Mouse (Mus musculus): Measurements from ENCODE around the gene Morc2a.
A peak's percentile ranks its signal among the peaks of the same experiment; 100 is the strongest.

Gene Morc2a

DNA sequence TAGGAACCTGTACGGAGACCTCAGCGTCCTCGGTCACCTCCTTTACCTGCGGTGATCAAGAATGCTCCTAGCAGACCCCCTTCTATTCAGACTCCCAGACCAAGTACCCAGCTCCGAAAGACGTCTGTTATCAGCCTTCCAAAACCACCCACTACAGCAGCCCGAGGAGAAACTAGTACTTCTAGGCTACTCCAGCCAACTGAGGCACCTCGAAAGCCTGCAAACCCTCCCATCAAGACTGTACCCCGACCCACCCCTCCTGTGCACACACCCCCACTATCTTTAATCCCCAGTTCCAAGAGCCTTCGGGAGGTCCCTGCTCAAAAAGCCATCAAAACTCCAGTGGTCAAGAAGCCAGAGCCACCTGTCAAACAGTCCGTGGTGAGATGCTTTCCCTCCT is 34.7 kb downstream of the Morc2a start:
- no peak for DNase-seq (ENCODE audit: extremely low spot score, low read depth, low spot score)

- no peak for DNase-seq (ENCODE audit: extremely low spot score, low read depth, low spot score)
Observed at GRCm38 (mm10) chr11:3684232-3684631, 35.2 kb downstream of the Morc2a start.

DNA sequence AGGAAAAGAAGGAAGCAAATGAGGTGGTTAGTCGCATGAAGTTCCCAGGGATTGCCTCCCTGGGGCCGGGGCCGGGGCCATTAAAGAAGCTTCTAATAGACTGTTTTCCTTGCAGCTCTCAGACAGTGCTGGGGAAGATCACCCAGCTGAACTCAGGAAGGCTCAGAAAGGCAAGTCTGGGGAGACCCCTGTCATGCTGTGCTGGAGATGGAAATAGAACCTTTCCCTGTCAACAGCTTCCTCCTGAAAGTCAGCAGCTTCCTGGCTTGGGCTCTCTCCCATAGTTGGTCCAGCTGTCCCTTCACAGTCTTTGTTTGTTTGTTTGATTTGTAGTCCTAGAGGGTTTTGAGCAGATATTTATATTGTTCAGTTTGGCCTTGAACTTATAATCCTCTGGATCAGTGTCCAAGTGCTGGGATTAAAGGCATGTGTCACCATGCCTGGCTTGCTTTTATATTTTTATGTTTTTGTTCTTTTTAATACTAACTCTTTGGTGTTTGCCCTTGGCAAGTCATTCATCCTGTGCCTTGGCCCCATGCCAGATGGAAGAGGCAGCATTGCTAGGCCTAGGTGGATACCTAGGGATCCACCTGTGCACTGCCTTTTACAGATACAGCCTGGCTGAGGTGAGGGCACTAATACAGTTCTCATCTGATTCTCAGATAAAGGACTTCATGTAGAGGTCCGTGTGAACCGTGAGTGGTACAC is 35.9 kb downstream of the Morc2a start:
- no peak for DNase-seq (ENCODE audit: extremely low spot score, low read depth, low spot score)

GRCm38 (mm10) chr11:3685431-3685830 is 36.4 kb downstream of the Morc2a start:
- DNase-seq (ENCODE audit: extremely low spot score, low read depth, low spot score) = no peak

- no peak for DNase-seq (ENCODE audit: extremely low spot score, low read depth, low spot score)
Observed at GRCm38 (mm10) chr11:3686318-3686717, 37.3 kb downstream of the Morc2a start.

GRCm38 (mm10) chr11:3686885-3687284 is 37.9 kb downstream of the Morc2a start:
- DNase-seq (ENCODE audit: extremely low spot score, low read depth, low spot score) = no peak

- no peak for DNase-seq (ENCODE audit: extremely low spot score, low read depth, low spot score)
Observed at GRCm38 (mm10) chr11:3691746-3692145, 42.8 kb downstream of the Morc2a start.

GRCm38 (mm10) chr11:3696086-3696616 is 47.2 kb downstream of the Morc2a start:
- no peak for DNase-seq (ENCODE audit: extremely low spot score, low read depth, low spot score)

DNA sequence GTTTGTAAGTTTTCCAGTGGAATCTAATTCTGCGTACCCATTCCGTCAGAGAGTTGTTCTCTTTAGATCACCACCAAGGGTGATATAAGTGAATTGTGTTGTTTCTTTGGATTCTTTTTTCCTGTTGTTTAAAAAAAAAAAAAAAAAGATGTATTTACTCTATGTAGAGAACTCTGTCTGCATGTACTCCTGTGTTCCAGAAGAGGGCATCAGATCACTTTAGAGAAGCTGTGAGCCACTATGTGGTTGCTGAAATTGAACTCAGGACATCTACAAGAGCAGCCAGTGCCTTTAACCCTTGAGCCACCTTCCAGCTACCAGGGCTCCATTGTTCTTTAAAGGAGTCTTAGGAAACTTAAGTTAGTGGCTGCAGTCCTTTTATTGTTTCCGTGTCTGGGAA is 48.5 kb downstream of the Morc2a start:
- no peak for DNase-seq (ENCODE audit: extremely low spot score, low read depth, low spot score)

GRCm38 (mm10) chr11:3703089-3703992 is 54.4 kb downstream of the Morc2a start:
- DNase-seq (ENCODE audit: extremely low spot score, low read depth, low spot score) = no peak

DNA sequence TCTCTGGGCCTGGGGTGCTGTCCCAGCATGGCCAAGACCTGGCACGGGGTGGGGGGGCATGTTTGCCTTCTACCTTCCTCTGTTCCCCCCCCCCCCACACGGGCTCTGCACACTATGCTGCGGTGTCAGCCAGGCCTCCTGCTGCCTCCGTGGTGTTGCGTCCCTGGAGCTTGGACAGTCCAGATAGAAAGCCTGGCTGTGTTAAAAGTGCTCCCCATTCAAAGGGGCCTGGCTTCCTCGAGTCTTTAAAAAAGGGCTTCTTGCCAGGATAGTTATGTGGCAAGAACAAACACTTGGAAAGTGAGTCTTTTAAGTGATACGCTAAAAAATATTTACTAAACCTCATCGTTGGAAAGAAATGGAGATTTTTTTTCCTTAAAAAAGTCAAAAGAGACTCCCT is 55.4 kb downstream of the Morc2a start:
- DNase-seq (ENCODE audit: extremely low spot score, low read depth, low spot score) = no peak

- DNase-seq (ENCODE audit: extremely low spot score, low read depth, low spot score) = no peak
Observed at GRCm38 (mm10) chr11:3707057-3707456, 58.1 kb downstream of the Morc2a start.

DNA sequence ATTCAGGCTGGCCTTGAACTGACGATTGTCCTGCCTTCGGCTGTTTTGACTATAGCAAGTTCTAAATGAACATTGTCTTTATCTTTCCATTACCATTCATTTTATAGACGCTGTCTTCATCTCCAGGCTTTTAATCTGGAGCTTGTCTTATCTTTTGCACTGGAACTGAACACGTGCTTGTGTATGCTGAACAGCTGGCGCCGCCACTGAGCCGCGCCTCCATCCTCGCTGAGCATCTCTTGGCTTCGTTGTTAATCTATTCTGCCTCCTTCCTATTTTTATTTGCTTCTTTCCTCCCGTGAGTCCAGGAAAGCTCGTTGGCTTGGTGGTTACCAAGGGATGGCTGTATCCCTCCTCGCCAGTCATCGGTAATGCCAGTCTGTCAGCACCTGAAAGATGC is 61.2 kb downstream of the Morc2a start:
- no peak for DNase-seq (ENCODE audit: extremely low spot score, low read depth, low spot score)

DNA sequence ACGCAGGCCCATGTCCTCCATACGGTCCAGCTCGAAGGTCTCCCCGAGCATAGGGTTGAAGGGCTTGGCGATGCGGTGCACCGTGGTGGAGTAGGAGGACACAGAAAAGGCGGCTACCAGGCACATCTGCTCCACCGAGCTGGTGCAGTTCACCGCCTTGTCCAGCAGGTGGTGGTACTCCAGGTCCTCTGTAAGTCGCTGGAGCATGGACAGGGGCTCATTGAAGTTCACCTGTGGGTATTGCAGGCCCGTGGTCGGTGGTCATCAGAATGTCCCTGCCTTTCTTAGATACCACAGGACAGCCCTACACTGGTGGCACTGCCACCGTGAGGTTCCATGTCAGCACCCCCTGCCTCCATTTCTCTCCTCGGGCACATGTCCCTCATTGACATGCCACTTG is 65.5 kb downstream of the Morc2a start:
- DNase-seq (ENCODE audit: extremely low spot score, low read depth, low spot score) = peak; percentile 12

DNA sequence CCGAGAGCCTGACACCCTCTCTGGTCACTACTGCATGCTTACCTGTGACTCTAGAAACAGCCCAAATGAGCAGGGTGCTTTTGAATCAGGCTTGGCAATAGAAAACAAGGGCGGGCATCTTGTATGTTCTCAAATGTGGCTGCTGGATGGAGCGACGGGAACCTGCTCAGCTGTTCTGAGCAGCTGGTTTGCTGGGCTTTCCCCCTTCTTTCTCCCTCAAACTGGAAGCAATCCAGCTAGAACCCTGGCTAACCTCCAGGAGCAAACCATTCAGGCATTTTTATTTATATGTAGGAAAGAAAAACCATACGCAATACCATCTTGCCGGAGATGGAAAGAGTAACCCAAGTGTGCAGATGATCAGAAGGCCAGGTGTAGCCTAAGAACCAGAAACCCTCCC is 67.7 kb downstream of the Morc2a start:
- DNase-seq (ENCODE audit: extremely low spot score, low read depth, low spot score) = no peak

DNA sequence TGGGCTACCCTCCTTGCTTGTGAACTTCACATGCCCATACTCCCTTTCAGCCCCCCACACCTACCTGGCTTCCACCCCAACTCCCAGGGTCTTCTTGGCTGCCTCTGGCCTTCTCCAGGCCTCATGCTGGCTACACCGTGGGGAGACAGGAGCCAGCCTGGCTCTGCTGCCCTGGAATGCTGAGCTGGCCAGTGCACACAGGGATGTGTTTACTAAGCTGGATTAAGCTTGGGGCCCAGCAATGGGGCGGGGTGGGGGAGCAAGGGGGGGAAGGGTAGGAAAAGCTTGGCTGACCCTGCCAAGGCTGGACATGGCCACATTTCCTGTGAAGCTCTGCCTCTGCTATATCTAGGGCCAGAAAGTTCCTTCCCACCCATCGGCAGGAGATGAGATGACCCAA is 73.0 kb downstream of the Morc2a start:
- DNase-seq (ENCODE audit: extremely low spot score, low read depth, low spot score) = no peak

DNA sequence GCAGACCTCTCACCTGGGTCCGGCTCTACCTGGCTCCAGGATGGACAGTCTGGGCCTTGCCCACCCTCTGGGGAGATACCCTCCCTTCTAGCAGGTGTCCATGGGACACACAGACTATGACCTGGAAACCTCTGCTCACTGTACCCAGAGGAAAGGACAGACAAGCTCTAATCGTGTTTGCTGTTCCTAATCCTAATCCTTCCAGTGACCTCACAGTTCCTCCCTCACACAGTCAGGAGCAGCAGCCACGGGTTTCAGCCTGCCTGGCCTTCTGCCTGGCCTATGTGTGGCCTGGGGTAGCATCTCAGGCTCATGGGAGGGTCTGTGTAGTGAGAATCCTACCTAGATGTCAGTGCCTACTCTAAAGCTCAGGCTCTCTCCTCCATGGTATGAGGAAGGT is 73.9 kb downstream of the Morc2a start:
- no peak for DNase-seq (ENCODE audit: extremely low spot score, low read depth, low spot score)

GRCm38 (mm10) chr11:3723910-3724309 is 74.9 kb downstream of the Morc2a start:
- no peak for DNase-seq (ENCODE audit: extremely low spot score, low read depth, low spot score)

DNA sequence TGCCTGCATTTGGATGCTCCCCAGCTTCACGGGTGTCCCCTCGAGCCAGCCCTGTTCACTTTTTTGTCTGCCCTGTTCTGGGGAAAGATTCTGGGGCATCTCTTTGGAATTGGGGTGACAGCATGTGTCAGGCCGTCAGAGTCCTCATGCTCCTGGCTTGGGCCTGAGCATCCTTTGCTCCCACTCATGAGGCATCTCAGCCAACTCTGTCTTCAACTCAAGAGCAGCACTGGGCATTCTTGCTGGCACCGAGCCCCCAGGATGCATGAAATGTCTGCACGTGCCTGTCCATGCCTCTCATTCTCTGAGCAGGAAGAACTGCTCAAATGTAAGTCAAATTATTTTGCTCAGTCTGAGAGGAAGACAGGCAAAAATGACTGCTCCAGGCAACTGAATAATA is 75.7 kb downstream of the Morc2a start:
- no peak for DNase-seq (ENCODE audit: extremely low spot score, low read depth, low spot score)

GRCm38 (mm10) chr11:3725331-3726054 is 76.5 kb downstream of the Morc2a start:
- DNase-seq (ENCODE audit: extremely low spot score, low read depth, low spot score) = no peak

DNA sequence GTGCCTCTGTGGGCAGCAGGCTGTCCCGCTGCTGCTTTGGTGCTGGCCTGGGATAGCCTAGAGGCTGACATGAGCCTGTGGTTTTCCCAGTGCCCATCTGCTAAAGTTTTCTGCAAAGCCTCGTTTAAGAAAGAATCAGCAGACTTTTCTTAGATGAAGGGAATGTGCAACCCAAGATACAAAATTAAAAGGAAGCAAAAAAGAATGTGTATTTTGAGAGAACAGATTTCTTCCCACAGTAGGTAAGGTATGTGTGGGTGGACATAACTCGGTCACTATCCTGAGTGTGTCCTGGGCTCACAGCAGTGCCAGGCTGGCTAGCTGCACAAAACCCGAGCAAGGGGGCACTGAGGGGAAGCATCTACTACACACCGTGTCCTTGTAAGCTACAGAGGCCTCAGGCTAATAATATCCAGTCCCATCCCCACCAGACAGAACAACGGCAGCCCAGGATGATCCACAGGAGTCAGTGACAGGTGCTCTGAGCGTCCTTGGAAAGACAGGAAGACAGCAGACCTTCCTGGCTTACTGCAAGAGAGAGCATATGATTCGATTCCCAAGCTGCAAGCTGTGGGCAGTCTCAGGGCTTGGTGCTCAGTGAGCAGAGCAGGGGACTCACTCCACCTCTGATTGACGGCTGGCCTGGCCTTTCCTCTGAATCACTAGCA is 78.6 kb downstream of the Morc2a start:
- DNase-seq (ENCODE audit: extremely low spot score, low read depth, low spot score) = no peak
